Mouse (Mus musculus) cerebellum, adult 11-12 months (tissue): ENCODE data around the gene Krtap4-16.
"Not testable (repeated sequence)": the region's sequence is repeated elsewhere in the genome, so short reads cannot be mapped to it uniquely, and the experiment has no call there.

Experiments used
- DNase-seq: peaks from one replicate; pipeline ENCODE4 v3.0.0; 2022

Krtap4-16 gene

DNA sequence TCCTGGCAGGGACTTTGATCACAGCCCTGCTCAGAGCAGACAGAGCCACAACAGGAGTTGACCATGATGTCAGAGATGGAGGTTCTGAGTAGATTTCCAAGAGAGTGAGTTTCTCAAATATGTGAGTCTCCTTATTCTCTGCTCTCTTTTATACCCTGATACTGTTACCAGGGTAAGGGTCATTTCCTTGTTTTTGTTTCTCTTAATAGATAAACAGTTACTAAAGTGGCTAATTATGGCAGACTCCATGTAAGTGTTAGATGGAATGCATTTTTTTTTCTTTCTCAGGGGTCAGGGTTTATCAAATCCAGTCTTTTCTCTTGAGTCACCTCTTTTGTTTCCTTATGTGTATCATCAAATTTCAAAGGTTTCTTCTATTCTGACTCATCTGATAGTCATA, at the start of gene Krtap4-16:
Krtap4-16 (minus strand) TSS at position 101 of the 400 bp plus-strand sequence.
- DNase-seq: no peak

DNA sequence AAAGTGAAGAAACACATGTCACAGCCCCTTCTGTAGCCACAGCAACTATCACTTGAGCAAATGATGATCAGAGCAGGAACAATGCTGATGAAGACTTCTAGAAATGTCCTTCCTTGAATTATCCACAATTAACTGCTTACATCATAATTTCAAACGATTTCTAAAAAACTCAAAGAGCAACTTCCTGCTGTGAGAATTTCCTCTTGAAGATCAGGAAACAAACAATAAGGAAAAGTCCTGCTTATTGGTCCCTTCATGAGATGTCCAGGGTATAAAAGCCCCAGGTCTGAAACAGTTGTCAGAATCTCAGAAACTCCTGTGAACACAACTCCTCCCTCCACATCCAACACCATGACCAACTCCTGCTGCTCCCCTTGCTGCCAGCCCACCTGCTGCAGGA, 27.5 kb upstream of the Krtap4-16 start, which contains the start of gene Gm11567:
Gm11567 (plus strand) TSS at position 301 of the 400 bp plus-strand sequence.
- not testable (repeated sequence) for DNase-seq

DNA sequence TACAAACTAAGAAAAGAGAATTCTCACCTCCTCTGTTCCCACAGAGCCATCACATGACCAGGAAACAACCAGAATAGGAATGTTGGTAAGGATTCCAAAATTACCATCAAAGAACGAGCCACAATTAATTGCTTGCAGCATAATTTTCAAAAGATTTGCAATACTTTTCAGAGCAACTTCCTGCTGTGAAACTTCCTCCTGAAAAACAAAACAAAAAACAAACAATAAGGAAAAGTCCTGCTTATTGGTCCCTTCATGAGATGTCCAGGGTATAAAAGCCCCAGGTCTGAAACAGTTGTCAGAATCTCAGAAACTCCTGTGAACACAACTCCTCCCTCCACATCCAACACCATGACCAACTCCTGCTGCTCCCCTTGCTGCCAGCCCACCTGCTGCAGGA, 21.7 kb upstream of the Krtap4-16 start, which contains the start of gene Krtap9-1:
Krtap9-1 (plus strand) TSS at position 301 of the 400 bp plus-strand sequence.
- not testable (repeated sequence) for DNase-seq

DNA sequence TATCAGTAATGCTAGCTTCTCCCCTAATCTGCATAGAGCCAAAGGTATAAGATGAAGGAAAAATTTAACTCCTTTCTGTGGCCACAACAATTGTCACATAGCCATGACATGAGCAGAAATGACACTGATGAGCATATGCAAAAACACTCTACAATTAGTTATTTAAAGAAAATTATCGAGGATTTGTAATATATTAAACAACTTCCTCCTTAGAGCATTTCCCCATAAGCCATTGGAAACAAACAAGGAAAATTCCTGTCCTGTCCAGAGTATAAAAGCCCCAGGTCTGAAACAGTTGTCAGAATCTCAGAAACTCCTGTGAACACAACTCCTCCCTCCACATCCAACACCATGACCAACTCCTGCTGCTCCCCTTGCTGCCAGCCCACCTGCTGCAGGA, 12.8 kb upstream of the Krtap4-16 start, which contains the start of gene Gm11559:
Gm11559 (plus strand) TSS at position 301 of the 400 bp plus-strand sequence.
- not testable (repeated sequence) for DNase-seq

GRCm38 (mm10) chr11:99858761-99859160, 7.4 kb upstream of the Krtap4-16 start:
- DNase-seq: no peak

DNA sequence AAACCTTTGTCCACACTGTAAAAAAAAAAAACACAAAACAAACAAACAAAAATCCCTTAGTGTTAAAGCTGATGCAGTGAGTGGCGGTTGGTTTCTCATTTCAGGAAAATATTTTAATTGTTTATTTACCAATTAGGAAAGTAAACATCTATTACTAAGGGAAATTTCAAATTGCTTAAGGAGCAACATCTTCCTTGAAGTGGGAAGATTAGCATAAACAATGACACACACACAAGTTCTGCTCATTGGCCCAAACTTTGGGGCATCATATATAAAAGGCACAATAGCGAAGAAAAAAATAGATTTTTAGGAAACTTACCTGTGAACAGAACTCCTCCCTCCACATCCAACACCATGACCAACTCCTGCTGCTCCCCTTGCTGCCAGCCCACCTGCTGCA, 6.2 kb upstream of the Krtap4-16 start, which contains the start of gene Gm11568:
Gm11568 (plus strand) TSS at position 301 of the 400 bp plus-strand sequence.
- no peak for DNase-seq

- no peak for DNase-seq
Measured at GRCm38 (mm10) chr11:99854121-99854520, 2.7 kb upstream of the Krtap4-16 start.

- DNase-seq: no peak
Measured at GRCm38 (mm10) chr11:99846746-99847145, 4.7 kb downstream of the Krtap4-16 start.

DNA sequence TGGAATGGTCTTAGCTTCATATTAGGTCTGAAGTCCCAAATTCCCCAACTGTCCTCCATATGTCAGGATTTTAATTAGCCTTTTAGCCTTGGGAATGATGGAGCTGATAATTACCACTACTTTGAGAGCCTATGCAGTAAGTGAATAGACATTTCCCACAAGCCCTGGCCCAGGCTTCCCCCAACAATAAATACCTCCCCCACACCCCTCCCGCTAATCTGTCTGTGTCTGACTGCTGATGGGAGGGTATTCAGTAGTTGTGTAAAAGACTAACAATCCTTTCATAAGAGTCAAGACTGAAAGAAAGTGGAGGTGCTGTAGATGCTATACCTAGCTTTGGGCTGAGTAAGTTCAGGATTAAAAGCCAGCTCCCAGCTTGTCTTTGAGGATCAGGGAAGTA, 9.2 kb downstream of the Krtap4-16 start:
- DNase-seq: no peak

DNA sequence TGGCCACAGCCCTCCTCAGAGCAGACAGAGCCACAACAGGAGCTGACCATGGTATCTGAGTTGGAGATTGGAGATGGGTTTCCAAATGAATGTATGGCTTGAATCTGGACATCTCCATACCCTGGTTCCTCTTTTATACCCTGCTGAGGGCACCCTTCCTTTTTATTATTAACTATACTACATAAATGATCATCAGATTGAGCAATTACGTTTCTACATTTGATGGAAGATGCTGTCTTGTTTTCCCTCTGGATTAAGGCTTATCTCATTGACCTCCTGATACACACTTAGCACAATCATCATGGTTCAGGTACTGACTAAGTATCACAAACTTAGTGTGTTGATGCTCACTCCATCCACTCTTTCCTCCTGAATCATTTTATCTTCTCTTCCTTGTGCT, 13.4 kb downstream of the Krtap4-16 start, which contains the start of gene 2300003K06Rik:
2300003K06Rik (minus strand) TSS at position 101 of the 400 bp plus-strand sequence.
- DNase-seq: no peak

- not testable (repeated sequence) for DNase-seq
Measured at GRCm38 (mm10) chr11:99815566-99815965, 35.8 kb downstream of the Krtap4-16 start, which contains the start of gene Gm11564. Gene Gm11564, minus strand, starts transcription at chr11:99815666.

GRCm38 (mm10) chr11:99809792-99810191, 41.6 kb downstream of the Krtap4-16 start, which contains the start of gene Krtap4-13:
Gene Krtap4-13, minus strand, starts transcription at chr11:99809892.
- DNase-seq: not testable (repeated sequence)

- not testable (repeated sequence) for DNase-seq
Measured at GRCm38 (mm10) chr11:99804346-99804745, 47.1 kb downstream of the Krtap4-16 start, which contains the start of gene Gm11554. Gene Gm11554, minus strand, starts transcription at chr11:99804446.
